Mouse (Mus musculus): Measurements from ENCODE around the gene Cyp27b1. TPM values are rescaled to one million over a fixed set of nuclear protein-coding genes. Genes with fewer than 3 reads are reported as not detected.

Gene Cyp27b1
- polyA plus RNA-seq, 2 experiments: 0.19 to 1.1 TPM

DNA sequence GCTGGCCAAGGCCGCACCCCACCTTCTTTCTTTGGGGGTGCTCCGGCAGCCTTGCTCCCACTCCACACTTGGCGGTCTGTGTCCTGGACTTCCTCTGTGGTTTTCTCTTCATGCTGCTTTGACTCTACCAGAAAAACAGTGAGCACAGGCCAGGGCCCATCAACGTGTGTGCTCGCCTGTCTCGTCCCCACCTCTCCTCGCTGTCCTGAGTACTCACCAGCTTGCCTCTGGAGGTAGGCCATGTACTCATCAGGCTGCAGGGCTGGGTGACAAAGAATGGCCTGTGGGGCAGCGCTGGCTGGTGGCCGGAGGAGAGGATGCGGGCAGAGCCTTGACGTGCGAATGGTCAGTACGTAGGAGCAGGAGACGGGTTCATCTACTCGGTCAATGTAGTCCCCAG is 51.8 kb downstream of the Cyp27b1 start:
- no peak overlapping the region for H3K4me3 ChIP-seq (replicated peaks; ENCODE audit: low read length)
- H3K4me1 ChIP-seq (ENCODE audit: control insufficient read depth, insufficient read depth, low read length): no peaks in the 10 kb centered on the region
- no peak overlapping the region for H3K4me2 ChIP-seq (replicated peaks; ENCODE audit: low read depth, low read length, severe bottlenecking)
- no peaks in the 10 kb centered on the region for H3K9me3 ChIP-seq (ENCODE audit: control insufficient read depth, low read length)
- 92% methylated on average over 15 of the region's 15 CpGs for WGBS
- ATAC-seq (ENCODE audit: low FRiP score, low read depth) (no peak), DNase-seq (ENCODE audit: low spot score) (no peak)
- peaks cover 48% of the 10 kb centered on the region for H3K36me3 ChIP-seq (ENCODE audit: control insufficient read depth, insufficient read depth, low read length)
- H3K27ac ChIP-seq (replicated peaks; ENCODE audit: low read depth, low read length): no peak overlapping the region
- no peak for TF ChIP-seq POLR2A (IDR thresholded peaks at IDR 0.05; ENCODE audit: borderline replicate concordance, extremely low read depth, insufficient read depth, insufficient read length)
- H3K9ac ChIP-seq (ENCODE audit: low read depth, low read length, severe bottlenecking): no peak overlapping the region
- H3K27me3 ChIP-seq (ENCODE audit: control insufficient read depth, insufficient read depth, low read length): no peaks in the 10 kb centered on the region

DNA sequence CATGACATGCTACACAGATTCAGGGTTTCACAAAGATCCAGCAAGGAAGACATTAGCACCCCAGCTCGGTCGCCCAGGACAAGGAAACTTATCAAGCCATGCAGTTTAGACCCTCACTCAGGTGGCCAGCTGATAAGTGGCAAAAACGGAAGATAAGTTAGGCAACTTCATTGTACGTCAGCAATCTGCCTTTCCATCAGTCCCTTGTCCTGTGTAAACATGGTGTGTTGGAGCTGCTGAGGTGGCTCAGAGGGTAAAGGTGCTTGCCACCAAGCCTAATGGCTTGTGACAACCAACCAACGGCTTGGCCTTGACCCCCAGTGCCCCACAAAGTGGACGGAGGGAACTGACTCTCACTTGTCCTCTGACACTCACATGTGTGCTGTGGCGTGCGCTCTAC is 52.4 kb downstream of the Cyp27b1 start:
- H3K27me3 ChIP-seq (ENCODE audit: control insufficient read depth, insufficient read depth, low read length): no peaks in the 10 kb centered on the region
- H3K9ac ChIP-seq (ENCODE audit: low read depth, low read length, severe bottlenecking): no peak overlapping the region
- no peak for TF ChIP-seq POLR2A (IDR thresholded peaks at IDR 0.05; ENCODE audit: borderline replicate concordance, extremely low read depth, insufficient read depth, insufficient read length)
- H3K4me2 ChIP-seq (replicated peaks; ENCODE audit: low read depth, low read length, severe bottlenecking): no peak overlapping the region
- DNase-seq (ENCODE audit: low spot score) (no peak), ATAC-seq (ENCODE audit: low FRiP score, low read depth) (no peak)
- H3K4me3 ChIP-seq (replicated peaks; ENCODE audit: low read length): no peak overlapping the region
- no peak overlapping the region for H3K27ac ChIP-seq (replicated peaks; ENCODE audit: low read depth, low read length)
- H3K4me1 ChIP-seq (ENCODE audit: control insufficient read depth, insufficient read depth, low read length): no peaks in the 10 kb centered on the region
- 86% methylated on average over 8 of the region's 8 CpGs for WGBS
- H3K9me3 ChIP-seq (ENCODE audit: control insufficient read depth, low read length): no peaks in the 10 kb centered on the region
- peaks cover 44% of the 10 kb centered on the region for H3K36me3 ChIP-seq (ENCODE audit: control insufficient read depth, insufficient read depth, low read length)

DNA sequence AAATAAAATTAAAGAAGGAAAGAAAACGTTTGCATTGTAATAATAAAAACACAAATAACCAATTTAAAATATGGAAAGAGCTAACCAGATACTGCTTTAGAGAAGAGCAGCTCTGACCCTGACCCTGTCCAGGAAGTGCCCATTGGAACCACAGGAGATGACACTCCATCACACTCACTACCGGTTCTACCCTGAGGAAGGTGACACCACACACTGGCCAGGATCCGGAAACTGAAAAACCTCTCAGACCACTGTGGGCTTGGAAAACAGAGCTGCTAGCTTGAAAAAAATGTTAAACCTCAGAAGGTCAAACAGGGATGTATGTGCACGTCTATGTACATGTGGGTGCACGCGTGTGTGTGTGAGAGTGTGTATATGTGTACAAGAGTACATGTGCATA is 53.1 kb downstream of the Cyp27b1 start:
- no peaks in the 10 kb centered on the region for H3K9me3 ChIP-seq (ENCODE audit: control insufficient read depth, low read length)
- H3K4me1 ChIP-seq (ENCODE audit: control insufficient read depth, insufficient read depth, low read length): no peaks in the 10 kb centered on the region
- peaks cover 40% of the 10 kb centered on the region for H3K36me3 ChIP-seq (ENCODE audit: control insufficient read depth, insufficient read depth, low read length)
- no peak for TF ChIP-seq POLR2A (IDR thresholded peaks at IDR 0.05; ENCODE audit: borderline replicate concordance, extremely low read depth, insufficient read depth, insufficient read length)
- H3K27me3 ChIP-seq (ENCODE audit: control insufficient read depth, insufficient read depth, low read length): no peaks in the 10 kb centered on the region
- H3K27ac ChIP-seq (replicated peaks; ENCODE audit: low read depth, low read length): no peak overlapping the region
- ATAC-seq (ENCODE audit: low FRiP score, low read depth) (no peak), DNase-seq (ENCODE audit: low spot score) (no peak)
- H3K4me3 ChIP-seq (replicated peaks; ENCODE audit: low read length): no peak overlapping the region
- H3K9ac ChIP-seq (ENCODE audit: low read depth, low read length, severe bottlenecking): no peak overlapping the region
- WGBS: 86% methylated on average over 6 of the region's 6 CpGs
- no peak overlapping the region for H3K4me2 ChIP-seq (replicated peaks; ENCODE audit: low read depth, low read length, severe bottlenecking)

MicroRNAs within 50 kb of the gene (microRNA counts, 519-probe panel; counts per million panel counts)
- not detected for microRNA mmu-miR-546

Small RNA genes lying within 50 kb of the gene (microRNA-seq; reads per million reads assigned to microRNA genes)
- not detected for gene Mir546

Other genes with a start within 250 kb of the Cyp27b1 start
- 14.6 and 15.6 TPM in 2 replicates for gene Atp23, start 146.9 kb upstream of the Cyp27b1 start, polyA plus RNA-seq (2012; rRNA removed)
- gene Atp23, start 146.9 kb upstream of the Cyp27b1 start, polyA plus RNA-seq (2014; fragmentation: Nextera tagmentation; extraction: Ambion mirVana): 20.4 and 25.4 TPM in 2 replicates
- 230 and 284 TPM in 2 replicates for gene Ctdsp2, start 69.5 kb upstream of the Cyp27b1 start, polyA plus RNA-seq (2012; rRNA removed)
- gene Ctdsp2, start 69.5 kb upstream of the Cyp27b1 start, polyA plus RNA-seq (2014; fragmentation: Nextera tagmentation; extraction: Ambion mirVana): 143 and 153 TPM in 2 replicates
- gene Avil, start 47.5 kb upstream of the Cyp27b1 start, polyA plus RNA-seq (2012; rRNA removed): 0.35 and 0.45 TPM in 2 replicates
- gene Avil, start 47.5 kb upstream of the Cyp27b1 start, polyA plus RNA-seq (2014; fragmentation: Nextera tagmentation; extraction: Ambion mirVana): 0.22 and 0.28 TPM in 2 replicates
- 55.8 and 59.7 TPM in 2 replicates for gene Tsfm, start 17.4 kb upstream of the Cyp27b1 start, polyA plus RNA-seq (2012; rRNA removed)
- 65.2 and 69.0 TPM in 2 replicates for gene Tsfm, start 17.4 kb upstream of the Cyp27b1 start, polyA plus RNA-seq (2014; fragmentation: Nextera tagmentation; extraction: Ambion mirVana)
- 48.6 and 52.0 TPM in 2 replicates for gene Mettl1, start 6.8 kb upstream of the Cyp27b1 start, polyA plus RNA-seq (2012; rRNA removed)
- gene Mettl1, start 6.8 kb upstream of the Cyp27b1 start, polyA plus RNA-seq (2014; fragmentation: Nextera tagmentation; extraction: Ambion mirVana): 59.1 and 71.3 TPM in 2 replicates
- gene Eef1akmt3, start 6.7 kb upstream of the Cyp27b1 start, polyA plus RNA-seq (2012; rRNA removed): 3.4 and 3.8 TPM in 2 replicates
- gene Eef1akmt3, start 6.7 kb upstream of the Cyp27b1 start, polyA plus RNA-seq (2014; fragmentation: Nextera tagmentation; extraction: Ambion mirVana): 0.87 and 1.3 TPM in 2 replicates
- gene March9, start 11.9 kb downstream of the Cyp27b1 start, polyA plus RNA-seq (2012; rRNA removed): 8.6 and 9.8 TPM in 2 replicates
- gene March9, start 11.9 kb downstream of the Cyp27b1 start, polyA plus RNA-seq (2014; fragmentation: Nextera tagmentation; extraction: Ambion mirVana): 2.7 and 3.1 TPM in 2 replicates
- gene Cdk4, start 15.3 kb downstream of the Cyp27b1 start, polyA plus RNA-seq (2012; rRNA removed): 1,132 and 1,227 TPM in 2 replicates
- 1,659 and 1,732 TPM in 2 replicates for gene Cdk4, start 15.3 kb downstream of the Cyp27b1 start, polyA plus RNA-seq (2014; fragmentation: Nextera tagmentation; extraction: Ambion mirVana)
- gene Tspan31, start 22.0 kb downstream of the Cyp27b1 start, polyA plus RNA-seq (2012; rRNA removed): 124 and 164 TPM in 2 replicates
- 58.3 and 72.1 TPM in 2 replicates for gene Tspan31, start 22.0 kb downstream of the Cyp27b1 start, polyA plus RNA-seq (2014; fragmentation: Nextera tagmentation; extraction: Ambion mirVana)
- 5.3 and 6.0 TPM in 2 replicates for gene Agap2, start 27.0 kb downstream of the Cyp27b1 start, polyA plus RNA-seq (2012; rRNA removed)
- gene Agap2, start 27.0 kb downstream of the Cyp27b1 start, polyA plus RNA-seq (2014; fragmentation: Nextera tagmentation; extraction: Ambion mirVana): 0.32 and 0.57 TPM in 2 replicates
- 60.6 and 61.0 TPM in 2 replicates for gene Os9, start 72.9 kb downstream of the Cyp27b1 start, polyA plus RNA-seq (2012; rRNA removed)
- 54.7 and 57.6 TPM in 2 replicates for gene Os9, start 72.9 kb downstream of the Cyp27b1 start, polyA plus RNA-seq (2014; fragmentation: Nextera tagmentation; extraction: Ambion mirVana)
- 12.1 and 15.0 TPM in 2 replicates for gene B4galnt1, start 117.0 kb downstream of the Cyp27b1 start, polyA plus RNA-seq (2012; rRNA removed)
- 10.8 and 11.8 TPM in 2 replicates for gene B4galnt1, start 117.0 kb downstream of the Cyp27b1 start, polyA plus RNA-seq (2014; fragmentation: Nextera tagmentation; extraction: Ambion mirVana)
- 2.9 and 3.7 TPM in 2 replicates for gene Slc26a10, start 132.4 kb downstream of the Cyp27b1 start, polyA plus RNA-seq (2012; rRNA removed)
- gene Slc26a10, start 132.4 kb downstream of the Cyp27b1 start, polyA plus RNA-seq (2014; fragmentation: Nextera tagmentation; extraction: Ambion mirVana): 0.81 and 1.2 TPM in 2 replicates
- 228 and 246 TPM in 2 replicates for gene Arhgef25, start 141.8 kb downstream of the Cyp27b1 start, polyA plus RNA-seq (2012; rRNA removed)
- gene Arhgef25, start 141.8 kb downstream of the Cyp27b1 start, polyA plus RNA-seq (2014; fragmentation: Nextera tagmentation; extraction: Ambion mirVana): 86.8 and 113 TPM in 2 replicates
- gene Dtx3, start 147.5 kb downstream of the Cyp27b1 start, polyA plus RNA-seq (2012; rRNA removed): 565 and 712 TPM in 2 replicates
- 157 and 184 TPM in 2 replicates for gene Dtx3, start 147.5 kb downstream of the Cyp27b1 start, polyA plus RNA-seq (2014; fragmentation: Nextera tagmentation; extraction: Ambion mirVana)
- gene Pip4k2c, start 163.3 kb downstream of the Cyp27b1 start, polyA plus RNA-seq (2012; rRNA removed): 33.1 and 37.5 TPM in 2 replicates
- 22.0 and 23.3 TPM in 2 replicates for gene Pip4k2c, start 163.3 kb downstream of the Cyp27b1 start, polyA plus RNA-seq (2014; fragmentation: Nextera tagmentation; extraction: Ambion mirVana)
- gene Kif5a, start 215.1 kb downstream of the Cyp27b1 start, polyA plus RNA-seq (2012; rRNA removed): 9.4 and 9.7 TPM in 2 replicates
- 2.8 and 3.5 TPM in 2 replicates for gene Kif5a, start 215.1 kb downstream of the Cyp27b1 start, polyA plus RNA-seq (2014; fragmentation: Nextera tagmentation; extraction: Ambion mirVana)
- gene Dctn2, start 218.1 kb downstream of the Cyp27b1 start, polyA plus RNA-seq (2012; rRNA removed): 221 and 240 TPM in 2 replicates
- gene Dctn2, start 218.1 kb downstream of the Cyp27b1 start, polyA plus RNA-seq (2014; fragmentation: Nextera tagmentation; extraction: Ambion mirVana): 168 and 178 TPM in 2 replicates
- 68.1 and 86.6 TPM in 2 replicates for gene Mbd6, start 240.8 kb downstream of the Cyp27b1 start, polyA plus RNA-seq (2012; rRNA removed)
- 19.9 and 20.7 TPM in 2 replicates for gene Mbd6, start 240.8 kb downstream of the Cyp27b1 start, polyA plus RNA-seq (2014; fragmentation: Nextera tagmentation; extraction: Ambion mirVana)

Measured in limb, embryonic 14.5 days (tissue).